Mouse (Mus musculus) A20 (cell line): ENCODE results near the gene Clip2.
A peak's percentile ranks its signal among the peaks of the same experiment; 100 is the strongest.

ENCODE experiments used
- DNase-seq: peaks from one replicate; pipeline ENCODE4 v3.0.0-alpha.2; 2011; ENCODE audit warnings: low read depth, low spot score

Gene Clip2

DNA sequence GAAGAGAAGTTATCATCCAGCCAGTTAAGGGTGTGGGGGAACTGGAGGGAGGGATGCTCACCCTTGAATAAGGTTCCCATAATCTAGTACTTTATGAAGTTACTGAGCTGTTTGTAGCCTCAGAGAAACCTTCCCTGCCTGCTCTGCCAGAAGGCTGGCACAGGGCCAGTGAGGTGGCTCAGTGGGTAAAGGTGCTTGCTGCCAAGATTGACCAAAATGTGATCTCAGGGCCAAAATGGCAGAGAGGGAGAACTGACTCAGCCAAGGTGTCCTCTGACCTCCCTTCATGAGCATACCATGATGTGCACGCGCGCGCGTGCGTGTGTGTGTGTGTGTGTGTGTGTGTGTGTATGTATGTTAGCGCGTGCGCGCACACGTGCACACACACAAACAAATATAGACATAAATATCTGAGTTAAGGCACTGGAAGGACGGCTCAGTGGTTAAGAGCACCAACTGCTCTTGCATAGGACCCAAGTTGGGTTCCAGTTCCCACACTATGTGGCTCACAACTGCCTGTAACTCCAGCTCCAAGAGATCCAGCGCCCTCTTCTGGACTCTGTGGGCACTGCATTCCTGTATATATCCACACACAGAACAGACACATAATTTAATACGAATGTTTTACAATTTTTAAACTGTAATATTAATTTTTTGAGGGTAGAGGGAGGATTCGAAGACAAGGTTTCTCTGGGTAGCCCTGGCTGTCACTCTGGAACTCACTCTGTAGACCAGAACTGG lies 26.1 kb downstream of the Clip2 start:
- peak; percentile 45 for DNase-seq

DNA sequence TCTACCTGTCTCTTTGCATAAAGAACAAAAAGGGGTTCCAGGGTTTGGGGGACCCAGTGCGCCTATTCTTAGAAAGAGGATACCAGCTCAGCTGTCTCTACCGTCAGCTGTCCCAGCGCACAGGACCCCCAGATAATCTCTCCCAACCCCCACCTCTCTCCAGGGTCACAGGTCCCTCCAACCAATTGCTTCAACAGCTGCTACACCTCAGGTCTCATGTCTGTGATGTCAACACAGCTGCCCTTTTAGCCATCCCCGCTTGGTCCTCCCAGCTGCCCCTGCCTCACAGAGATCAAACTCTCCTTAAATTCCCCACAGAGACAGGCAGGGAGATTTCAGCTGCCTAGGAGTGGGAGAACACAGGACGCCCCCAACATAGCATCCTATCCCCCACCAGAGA lies 28.5 kb downstream of the Clip2 start:
- DNase-seq = no peak

GRCm38 (mm10) chr5:134522524-134522923 lies 29.7 kb downstream of the Clip2 start:
- DNase-seq = no peak

DNA sequence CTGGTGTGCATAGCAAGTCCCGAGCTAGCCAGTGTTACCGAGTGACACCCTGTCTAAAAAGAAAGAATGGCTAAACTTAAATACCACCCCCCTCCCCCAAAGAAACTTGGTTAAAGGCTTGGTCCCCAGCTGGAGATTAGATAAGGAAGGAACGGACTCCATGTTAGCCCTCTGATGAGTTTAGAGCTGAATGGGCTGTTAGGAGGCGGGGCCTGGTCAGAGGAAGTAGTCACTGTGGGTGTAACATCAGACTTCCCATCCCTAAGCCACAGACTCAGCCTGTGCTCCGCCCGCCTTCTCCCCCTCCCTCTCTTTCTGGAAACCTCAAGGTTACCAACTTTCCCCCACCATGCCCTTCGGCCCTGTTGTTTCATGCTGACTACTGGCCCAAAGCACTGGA lies 30.4 kb downstream of the Clip2 start:
- DNase-seq = peak; percentile 80

GRCm38 (mm10) chr5:134521131-134521530 lies 31.1 kb downstream of the Clip2 start:
- peak; percentile 27 for DNase-seq

- DNase-seq = peak; percentile 65
Measured at GRCm38 (mm10) chr5:134520120-134520519, 32.1 kb downstream of the Clip2 start.

DNA sequence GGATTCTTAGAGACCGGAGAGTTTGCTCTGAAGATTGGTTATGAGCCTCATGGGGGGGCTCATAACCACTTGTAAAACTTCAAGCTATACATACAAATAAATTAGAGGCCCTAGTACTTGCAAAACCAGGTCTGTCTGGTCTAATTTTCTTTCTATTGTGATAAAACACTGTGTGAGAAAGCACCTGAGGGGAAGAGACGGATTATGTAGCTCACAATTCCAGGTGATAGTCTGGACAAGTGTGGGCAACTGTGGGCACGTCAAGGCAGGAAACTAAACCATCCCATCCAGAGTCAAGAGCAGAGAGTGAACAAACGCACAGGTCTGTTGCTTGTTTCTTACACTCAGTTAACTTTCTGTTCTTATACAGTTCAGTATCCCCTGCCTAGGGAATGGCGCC lies 32.8 kb downstream of the Clip2 start:
- no peak for DNase-seq

GRCm38 (mm10) chr5:134512086-134512485 lies 40.1 kb downstream of the Clip2 start:
- peak; percentile 83 for DNase-seq

- no peak for DNase-seq
Measured at GRCm38 (mm10) chr5:134510266-134510665, 42.0 kb downstream of the Clip2 start.

DNA sequence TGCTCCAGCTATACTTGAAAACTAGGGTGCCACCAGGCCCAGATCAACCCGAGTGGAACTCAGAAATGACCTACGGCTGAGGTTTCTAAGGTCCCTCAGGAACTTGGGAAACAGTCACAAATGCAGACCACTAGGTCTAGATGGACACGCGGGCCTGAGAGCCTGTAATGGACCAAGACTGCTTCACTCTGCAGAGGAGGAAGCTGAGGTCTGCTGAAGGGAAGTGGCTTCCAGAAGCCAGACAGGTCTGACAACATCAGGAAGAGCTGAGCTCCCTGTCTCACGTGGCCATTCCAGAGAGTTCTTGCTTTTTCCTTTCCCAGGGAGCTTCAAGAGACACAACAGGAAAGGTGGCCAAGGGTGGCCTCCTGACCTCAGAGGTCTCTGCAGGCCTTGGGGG lies 43.3 kb downstream of the Clip2 start:
- DNase-seq = no peak

DNA sequence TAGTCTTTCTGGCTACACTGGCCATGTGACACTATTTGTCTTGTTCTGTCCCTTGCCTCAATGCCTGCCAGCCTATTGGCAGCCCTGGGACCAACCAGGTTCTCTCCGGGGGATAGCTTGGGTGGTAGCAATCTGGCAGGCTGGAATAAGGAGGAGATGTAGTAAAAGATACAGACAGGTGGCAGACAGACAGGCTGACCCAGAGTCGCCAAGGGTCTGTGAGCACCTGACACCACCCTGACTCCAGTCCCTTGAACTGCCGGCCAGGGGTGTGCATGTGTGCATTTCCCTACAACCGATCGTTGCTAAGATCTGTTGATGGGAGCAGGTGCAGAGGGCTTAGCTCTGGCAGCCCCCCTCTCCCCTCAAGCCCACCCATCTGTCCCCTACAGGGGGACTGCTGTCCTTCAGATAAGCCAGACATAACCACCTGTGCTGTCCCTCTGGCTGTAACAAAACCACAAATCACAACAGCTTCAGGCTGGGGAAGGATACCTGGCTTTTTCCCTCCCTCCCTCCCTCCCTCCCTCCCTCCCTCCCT lies 44.3 kb downstream of the Clip2 start:
- DNase-seq = no peak

- peak; percentile 80 for DNase-seq
Measured at GRCm38 (mm10) chr5:134507307-134507706, 44.9 kb downstream of the Clip2 start.

DNA sequence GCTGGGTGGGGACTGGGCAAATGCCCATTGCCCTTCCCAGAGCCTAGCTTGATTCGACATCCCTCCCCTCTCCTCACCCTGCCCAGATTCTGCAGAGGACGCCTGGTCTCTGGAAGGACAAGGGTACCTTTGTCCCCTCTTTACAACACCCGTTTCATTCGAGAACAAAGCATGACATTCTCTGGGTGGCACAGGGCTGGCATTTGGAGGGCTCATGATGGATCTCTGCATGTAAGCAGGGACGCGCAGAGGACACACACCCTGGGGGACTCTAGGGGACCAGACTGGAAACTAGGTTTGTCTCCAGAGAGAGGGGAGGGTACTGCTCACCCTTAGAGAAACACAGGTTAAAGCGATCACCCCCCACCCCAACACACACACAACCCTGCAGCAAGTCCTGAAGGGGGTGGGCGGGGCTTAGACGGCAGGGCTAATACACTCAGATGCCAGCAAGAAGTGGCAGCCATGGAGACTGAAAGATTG lies 46.4 kb downstream of the Clip2 start:
- no peak for DNase-seq

DNA sequence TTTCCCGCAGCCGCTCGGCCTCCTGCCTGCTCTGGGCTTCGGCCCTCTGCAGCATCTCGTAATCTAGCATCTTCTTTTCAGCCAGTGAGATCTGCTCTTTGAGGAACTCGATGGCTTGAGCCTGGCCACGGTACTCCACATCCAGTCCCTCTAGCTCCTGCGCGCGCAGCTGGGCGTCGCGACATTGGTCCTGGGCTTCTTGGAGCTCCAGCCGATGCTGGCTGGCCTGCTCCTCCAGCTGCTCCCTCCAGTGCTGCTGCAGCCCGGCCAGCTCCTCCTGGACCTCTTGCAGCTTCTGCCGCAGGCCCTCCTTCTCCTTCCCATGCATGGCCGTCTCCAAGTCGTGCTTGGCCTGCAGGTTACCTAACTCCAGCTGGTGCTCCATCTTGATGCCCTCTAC lies 49.6 kb downstream of the Clip2 start:
- DNase-seq = no peak

DNA sequence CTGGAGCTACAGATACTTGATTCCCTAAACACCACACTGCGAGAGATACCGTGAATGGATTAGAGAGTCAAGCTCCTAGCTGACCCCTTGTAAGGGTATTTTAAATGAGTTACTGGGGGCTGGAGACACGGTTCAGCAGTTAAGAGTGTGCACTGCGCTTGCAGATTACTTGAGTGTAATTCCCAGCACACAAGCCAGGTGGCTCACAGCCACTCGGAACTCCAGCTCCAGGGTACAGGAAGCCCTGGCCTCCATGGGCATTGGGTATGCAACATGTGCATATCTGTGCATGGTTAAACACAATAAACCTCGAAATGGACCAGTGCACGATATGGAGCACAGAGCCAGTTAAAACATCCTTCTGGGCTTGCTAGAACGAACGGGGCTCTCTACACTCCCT lies 50.8 kb downstream of the Clip2 start:
- no peak for DNase-seq

DNA sequence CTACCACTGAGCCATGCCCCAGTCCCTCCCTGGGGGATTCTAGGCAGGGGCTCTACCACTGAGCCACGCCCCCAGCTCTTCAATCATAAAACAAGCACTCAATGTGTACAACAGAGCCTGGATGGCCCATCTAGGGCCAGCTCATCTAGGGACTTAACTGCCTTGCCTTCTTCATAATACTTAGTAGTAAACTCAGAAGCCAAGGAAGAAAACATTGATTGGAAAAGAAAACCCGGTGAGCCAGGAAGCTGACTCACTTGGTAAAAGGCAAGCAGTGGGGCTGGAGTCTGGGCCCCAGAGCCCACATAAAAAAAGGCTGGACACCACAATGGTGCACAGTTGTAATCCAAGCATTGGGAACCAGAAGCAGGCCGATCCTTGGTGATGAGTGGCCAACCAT lies 51.6 kb downstream of the Clip2 start:
- no peak for DNase-seq

- peak; percentile 71 for DNase-seq
Measured at GRCm38 (mm10) chr5:134500062-134500461, 52.2 kb downstream of the Clip2 start.

- DNase-seq = no peak
Measured at GRCm38 (mm10) chr5:134497026-134497425, 55.2 kb downstream of the Clip2 start.

- DNase-seq = no peak
Measured at GRCm38 (mm10) chr5:134495796-134496195, 56.4 kb downstream of the Clip2 start.

GRCm38 (mm10) chr5:134494142-134494541 lies 58.1 kb downstream of the Clip2 start:
- peak; percentile 95 for DNase-seq

GRCm38 (mm10) chr5:134492956-134493355 lies 59.3 kb downstream of the Clip2 start:
- no peak for DNase-seq

GRCm38 (mm10) chr5:134491712-134492417 lies 60.4 kb downstream of the Clip2 start:
- DNase-seq = peak; percentile 95

DNA sequence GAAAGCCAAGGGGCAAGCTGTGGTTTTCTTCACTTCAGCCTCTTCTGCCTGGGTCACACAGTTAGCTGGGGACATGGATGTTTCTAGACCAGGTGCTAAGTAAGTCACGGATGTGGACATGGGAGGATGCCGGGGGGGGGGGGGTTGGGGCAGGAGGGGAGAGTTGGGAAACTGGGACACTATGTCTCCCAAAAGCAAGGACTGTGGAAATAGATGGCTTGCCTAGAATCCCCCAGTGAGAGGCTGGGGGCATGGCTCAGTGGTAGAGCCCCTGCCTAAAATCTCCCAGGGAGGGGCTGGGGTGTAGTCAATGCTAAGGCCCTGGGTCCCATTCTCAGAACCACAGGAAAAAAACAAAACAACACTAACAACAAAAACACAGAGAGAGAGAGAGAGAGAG lies 61.0 kb downstream of the Clip2 start:
- DNase-seq = no peak
